Mouse (Mus musculus) kidney, embryonic 15.5 days (tissue): ENCODE data around the gene Eps8l3. TPM values are rescaled to one million over a fixed set of nuclear protein-coding genes. Genes with fewer than 3 reads are reported as not detected.

Source experiments
- ATAC-seq: fragments of 200-750 bp; cut with Nextera tagmentation; replicated peaks from 2 replicates; pipeline ENCODE4 v1.8.0; 2017; ENCODE audit warnings: moderate TSS enrichment; ENCODE audit not compliant: low FRiP score
- H3K27ac ChIP-seq: fragments of 300-500 bp; sonication (generic); 2 replicates; pipeline ENCODE4 v1.5.1; 2015; ENCODE audit warnings: mild to moderate bottlenecking, inconsistent platforms
- H3K27me3 ChIP-seq: fragments of 300-500 bp; sonication (generic); 2 replicates; pipeline ENCODE4 v1.6.1; 2015; ENCODE audit warnings: inconsistent platforms
- H3K36me3 ChIP-seq: fragments of 300-500 bp; sonication (generic); 2 replicates; pipeline ENCODE4 v1.6.1; 2015; ENCODE audit warnings: inconsistent platforms
- H3K4me1 ChIP-seq: fragments of 300-500 bp; sonication (generic); 2 replicates; pipeline ENCODE4 v1.6.1; 2015; ENCODE audit warnings: inconsistent platforms
- H3K4me2 ChIP-seq: fragments of 300-500 bp; sonication (generic); 2 replicates; pipeline ENCODE4 v1.6.1; 2015; ENCODE audit warnings: moderate library complexity, mild to moderate bottlenecking, inconsistent platforms
- H3K4me3 ChIP-seq: fragments of 300-500 bp; sonication (generic); replicated peaks from 2 replicates; pipeline ENCODE4 v1.5.1; 2015; ENCODE audit warnings: mild to moderate bottlenecking, inconsistent platforms
- H3K9ac ChIP-seq: fragments of 300-500 bp; sonication (generic); 2 replicates; pipeline ENCODE4 v1.6.1; 2015; ENCODE audit warnings: mild to moderate bottlenecking, inconsistent platforms
- H3K9me3 ChIP-seq: fragments of 300-500 bp; sonication (generic); replicated peaks from 2 replicates; pipeline ENCODE4 v1.6.1; 2016; ENCODE audit warnings: inconsistent platforms
- WGBS: fragments of 180-500 bp; shearing (Covaris S2); methylation state at CpG from one replicate; pipeline ENCODE4 v1.1.7; 2015; ENCODE audit warnings: mixed read lengths; 5-methylcytosine and 5-hydroxymethylcytosine counted together
- polyA plus RNA-seq: library from polyadenylated mRNA; unstranded; fragments of >200 nt; fragmentation: Nextera tagmentation; extraction: Ambion mirVana; gene quantifications from 2 replicates; pipeline ENCODE4 v1.2.1, GENCODE M21; 2015

Eps8l3 gene
- polyA plus RNA-seq, 1 experiment from 2014 or later: not detected

- H3K4me2 ChIP-seq: no peak overlapping the region
- peaks cover 6% of the 10 kb centered on the region; the same call in 1 of the 2 replicates for H3K4me1 ChIP-seq
- H3K9me3 ChIP-seq: no peaks in the 10 kb centered on the region
- H3K36me3 ChIP-seq: no peaks in the 10 kb centered on the region
- no peak overlapping the region for H3K9ac ChIP-seq
- H3K27ac ChIP-seq: no peak overlapping the region
- no peak for ATAC-seq
- no peaks in the 10 kb centered on the region for H3K27me3 ChIP-seq
- WGBS: 74% methylated on average over 7 of the region's 7 CpGs
- H3K4me3 ChIP-seq: no peak overlapping the region
These were observed 35.7 kb upstream of the Eps8l3 start for GRCm38 (mm10) chr3:107841370-107841769.

DNA sequence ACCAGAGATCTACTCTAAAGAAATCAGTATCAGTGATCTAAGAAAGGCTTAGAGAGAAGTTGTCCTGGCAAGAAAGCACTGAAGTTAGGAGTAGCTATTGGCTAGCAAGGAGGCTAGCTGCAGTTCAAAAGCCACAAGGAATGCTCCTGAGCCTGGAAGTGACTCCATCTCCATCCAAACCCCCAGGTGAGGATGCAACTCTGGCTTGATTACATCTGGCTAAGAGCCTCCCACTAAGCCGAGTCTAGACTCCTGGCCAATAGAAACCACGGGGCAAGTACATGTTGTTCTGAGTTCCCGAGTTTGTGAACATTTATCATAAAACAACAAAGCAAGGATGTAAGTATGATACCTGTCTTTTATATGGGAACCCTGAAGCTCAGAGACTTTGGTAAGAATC lies 33.6 kb upstream of the Eps8l3 start:
- Histone ChIP-seq H3K9ac (no peak overlapping the region), H3K4me2 (no peak overlapping the region), H3K4me1 (peaks cover 6% of the 10 kb centered on the region; the same call in 1 of the 2 replicates), H3K4me3 (no peak overlapping the region), H3K9me3 (no peaks in the 10 kb centered on the region), H3K27me3 (no peaks in the 10 kb centered on the region), H3K27ac (no peak overlapping the region), H3K36me3 (no peaks in the 10 kb centered on the region)
- no peak for ATAC-seq
- WGBS: 85% methylated on average over 3 of the region's 3 CpGs

GRCm38 (mm10) chr3:107844001-107844400 lies 33.0 kb upstream of the Eps8l3 start:
- Histone ChIP-seq H3K27me3 (no peaks in the 10 kb centered on the region), H3K4me3 (no peak overlapping the region), H3K4me1 (peaks cover 7% of the 10 kb centered on the region), H3K27ac (no peak overlapping the region), H3K9ac (no peak overlapping the region), H3K9me3 (no peaks in the 10 kb centered on the region), H3K4me2 (no peak overlapping the region), H3K36me3 (no peaks in the 10 kb centered on the region)
- WGBS: 88% methylated on average over 3 of the region's 3 CpGs
- no peak for ATAC-seq

DNA sequence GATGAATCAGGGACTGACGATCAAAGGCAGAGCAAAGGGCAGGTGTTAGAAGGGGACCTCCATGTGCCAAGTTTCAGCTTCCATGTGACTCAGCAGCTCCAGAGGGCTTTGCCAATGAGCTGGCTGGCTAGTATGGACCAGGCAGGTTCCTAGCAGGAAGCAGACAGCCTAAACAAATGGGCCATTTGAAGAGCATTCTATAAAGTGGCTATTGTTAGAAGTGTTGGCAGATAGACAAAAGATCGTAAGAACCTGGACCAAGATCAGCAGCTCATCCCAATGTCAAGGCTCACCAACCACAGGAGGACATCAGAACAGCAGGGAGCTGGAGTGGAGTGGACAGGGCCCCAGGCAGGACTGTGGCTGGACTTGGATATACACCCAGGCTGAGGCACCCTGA lies 32.5 kb upstream of the Eps8l3 start:
- 78% methylated on average over 2 of the region's 2 CpGs for WGBS
- no peak for ATAC-seq

DNA sequence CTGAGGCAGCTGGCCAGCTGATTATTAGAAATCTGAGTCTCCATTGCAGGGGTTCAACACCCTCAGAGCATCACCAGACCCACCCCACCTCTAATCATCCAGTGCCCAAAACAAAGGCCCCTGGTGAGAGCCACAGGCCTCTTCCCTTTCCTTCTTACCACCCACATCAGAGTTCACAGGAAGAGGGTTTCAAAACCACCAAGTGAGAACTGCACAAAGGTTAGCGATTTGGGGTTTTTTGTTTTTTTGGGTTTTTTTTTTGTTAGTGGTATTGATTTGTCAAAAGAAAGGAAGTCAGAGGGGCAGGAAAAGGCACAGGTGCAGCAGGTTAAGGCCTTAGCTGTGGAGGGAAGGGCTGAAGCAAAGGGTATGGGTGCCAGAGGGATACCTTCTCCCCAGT lies 30.9 kb upstream of the Eps8l3 start:
- Histone ChIP-seq H3K36me3 (no peaks in the 10 kb centered on the region), H3K4me2 (no peak overlapping the region), H3K4me3 (no peak overlapping the region), H3K4me1 (peaks cover 29% of the 10 kb centered on the region), H3K9ac (no peak overlapping the region), H3K27me3 (no peaks in the 10 kb centered on the region), H3K9me3 (no peaks in the 10 kb centered on the region), H3K27ac (no peak overlapping the region)
- ATAC-seq: no peak
- WGBS: 92% methylated on average over 1 of the region's 1 CpGs

More for the DNA sequence above, 32.5 kb upstream of the Eps8l3 start:
- Histone ChIP-seq H3K4me2 (no peak overlapping the region), H3K4me3 (no peak overlapping the region), H3K27me3 (no peaks in the 10 kb centered on the region), H3K9ac (no peak overlapping the region), H3K27ac (no peak overlapping the region), H3K9me3 (no peaks in the 10 kb centered on the region), H3K36me3 (no peaks in the 10 kb centered on the region), H3K4me1 (peaks cover 12% of the 10 kb centered on the region)

- no peaks in the 10 kb centered on the region for H3K9me3 ChIP-seq
- no peak overlapping the region for H3K4me3 ChIP-seq
- H3K36me3 ChIP-seq: no peaks in the 10 kb centered on the region
- H3K9ac ChIP-seq: no peak overlapping the region
- H3K4me2 ChIP-seq: no peak overlapping the region
- H3K27me3 ChIP-seq: peaks cover 2% of the 10 kb centered on the region; the same call in 1 of the 2 replicates
- peaks cover 29% of the 10 kb centered on the region for H3K4me1 ChIP-seq
- 74% methylated on average over 3 of the region's 3 CpGs for WGBS
- H3K27ac ChIP-seq: no peak overlapping the region
- ATAC-seq: no peak
These were observed 30.2 kb upstream of the Eps8l3 start for GRCm38 (mm10) chr3:107846835-107847234.

DNA sequence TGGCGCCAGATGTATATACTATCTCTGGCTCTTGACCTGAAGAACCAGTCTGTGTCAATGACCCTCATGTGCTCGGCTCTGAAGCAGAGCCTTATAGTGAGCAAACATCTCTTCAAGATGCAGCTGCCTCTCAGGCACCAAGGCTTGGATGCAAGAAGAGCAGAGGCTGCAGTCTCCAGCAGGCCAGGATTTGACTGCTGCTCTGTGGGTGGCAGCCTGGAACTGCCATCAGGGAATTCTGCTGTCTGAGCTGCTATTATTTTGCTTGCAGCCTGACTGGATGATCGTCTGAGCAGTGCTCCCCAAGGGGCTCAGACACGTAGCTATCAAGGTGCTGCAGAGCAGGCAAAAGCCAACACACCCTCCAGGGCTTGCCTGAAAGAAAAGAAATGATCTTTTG lies 28.9 kb upstream of the Eps8l3 start:
- H3K4me2 ChIP-seq: no peak overlapping the region
- H3K9me3 ChIP-seq: no peaks in the 10 kb centered on the region
- whole genome bisulfite sequencing: 56% methylated on average over 4 of the region's 4 CpGs
- no peak overlapping the region for H3K27ac ChIP-seq
- peaks cover 29% of the 10 kb centered on the region for H3K4me1 ChIP-seq
- H3K4me3 ChIP-seq: no peak overlapping the region
- H3K9ac ChIP-seq: no peak overlapping the region
- peaks cover 8% of the 10 kb centered on the region; the same call in 1 of the 2 replicates for H3K27me3 ChIP-seq
- H3K36me3 ChIP-seq: no peaks in the 10 kb centered on the region
- ATAC-seq: no peak

DNA sequence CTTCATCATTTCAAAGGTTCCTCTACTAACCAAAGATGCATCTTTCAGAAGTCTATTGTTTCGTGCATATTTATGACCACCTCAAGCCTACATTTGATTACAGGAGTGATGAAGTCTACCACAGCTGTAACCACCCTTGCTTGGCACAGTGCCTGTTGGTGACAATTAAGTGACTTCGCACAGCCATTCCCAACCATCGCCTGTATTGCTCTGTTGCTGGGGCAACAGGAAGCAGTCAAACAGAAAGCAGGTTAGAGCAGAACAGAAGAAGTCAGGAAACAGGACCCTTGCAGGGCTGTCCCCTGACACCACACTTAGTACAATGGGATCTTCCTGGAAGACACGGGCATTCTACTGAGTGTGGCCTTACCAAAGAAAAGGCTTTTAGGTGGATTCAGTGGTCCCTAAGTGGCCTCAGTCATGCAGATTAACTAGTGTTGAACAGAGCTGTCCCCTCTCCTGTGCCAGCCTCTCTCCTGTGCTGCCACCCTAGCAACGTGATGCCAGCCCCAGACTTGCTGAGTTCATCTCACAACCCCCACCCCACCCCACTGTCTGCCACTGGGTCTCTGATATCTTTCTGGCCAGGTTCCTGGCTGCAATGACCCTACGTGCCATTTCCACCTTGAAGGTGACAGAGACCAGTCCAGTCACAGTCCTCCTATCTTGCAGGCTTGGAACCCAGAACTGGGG lies 27.9 kb upstream of the Eps8l3 start:
- Histone ChIP-seq H3K4me3 (no peak overlapping the region), H3K9ac (no peak overlapping the region), H3K9me3 (no peaks in the 10 kb centered on the region), H3K27me3 (peaks cover 8% of the 10 kb centered on the region; the same call in 1 of the 2 replicates), H3K27ac (no peak overlapping the region), H3K36me3 (no peaks in the 10 kb centered on the region), H3K4me2 (no peak overlapping the region), H3K4me1 (peaks cover 24% of the 10 kb centered on the region)
- ATAC-seq: no peak
- 64% methylated on average over 6 of the region's 6 CpGs for WGBS

GRCm38 (mm10) chr3:107849693-107850031 lies 27.4 kb upstream of the Eps8l3 start:
- H3K27ac ChIP-seq: no peak overlapping the region
- no peak overlapping the region for H3K9ac ChIP-seq
- H3K4me1 ChIP-seq: peaks cover 23% of the 10 kb centered on the region
- no peaks in the 10 kb centered on the region for H3K9me3 ChIP-seq
- no peak overlapping the region for H3K4me2 ChIP-seq
- H3K27me3 ChIP-seq: peaks cover 8% of the 10 kb centered on the region; the same call in 1 of the 2 replicates
- no peak overlapping the region for H3K4me3 ChIP-seq
- no peaks in the 10 kb centered on the region for H3K36me3 ChIP-seq
- no peak for ATAC-seq
- WGBS: 51% methylated on average over 2 of the region's 2 CpGs

GRCm38 (mm10) chr3:107850418-107851031 lies 26.5 kb upstream of the Eps8l3 start:
- H3K9me3 ChIP-seq: no peaks in the 10 kb centered on the region
- no peaks in the 10 kb centered on the region for H3K36me3 ChIP-seq
- peak overlapping the region; percentile 19 for H3K4me3 ChIP-seq
- WGBS: 5% methylated on average over 12 of the region's 12 CpGs
- H3K4me2 ChIP-seq: peak overlapping the region; percentile 58
- peak overlapping the region; percentile 47 for H3K27ac ChIP-seq
- peak; percentile 86 for ATAC-seq
- peaks cover 23% of the 10 kb centered on the region for H3K4me1 ChIP-seq
- peaks cover 8% of the 10 kb centered on the region; the same call in 1 of the 2 replicates for H3K27me3 ChIP-seq
- H3K9ac ChIP-seq: no peak overlapping the region

- WGBS: 51% methylated on average over 7 of the region's 7 CpGs
- no peak for ATAC-seq
These were observed 24.2 kb upstream of the Eps8l3 start for GRCm38 (mm10) chr3:107852786-107853185.

GRCm38 (mm10) chr3:107853232-107854181 lies 23.5 kb upstream of the Eps8l3 start:
- Histone ChIP-seq H3K4me1 (peaks cover 23% of the 10 kb centered on the region), H3K4me3 (no peak overlapping the region), H3K9me3 (no peaks in the 10 kb centered on the region), H3K9ac (no peak overlapping the region), H3K4me2 (no peak overlapping the region), H3K36me3 (no peaks in the 10 kb centered on the region), H3K27me3 (peaks cover 8% of the 10 kb centered on the region; the same call in 1 of the 2 replicates), H3K27ac (no peak overlapping the region)
- WGBS: 87% methylated on average over 17 of the region's 17 CpGs
- ATAC-seq: no peak

More at GRCm38 (mm10) chr3:107852786-107853185, 24.2 kb upstream of the Eps8l3 start:
- Histone ChIP-seq H3K4me1 (peaks cover 23% of the 10 kb centered on the region), H3K27ac (no peak overlapping the region), H3K27me3 (peaks cover 8% of the 10 kb centered on the region; the same call in 1 of the 2 replicates), H3K4me3 (no peak overlapping the region), H3K36me3 (no peaks in the 10 kb centered on the region), H3K4me2 (no peak overlapping the region), H3K9ac (no peak overlapping the region), H3K9me3 (no peaks in the 10 kb centered on the region)
